Mouse (Mus musculus) embryo, embryonic 9.5 days (tissue): ENCODE data around the gene Spice1.

Experiments used
- DNase-seq: peaks from one replicate; pipeline ENCODE4 v3.0.0-alpha.2; 2017; ENCODE audit errors: extremely low spot score

The Spice1 gene

GRCm38 (mm10) chr16:44375459-44375858, 28.5 kb downstream of the Spice1 start:
- DNase-seq = no peak

GRCm38 (mm10) chr16:44380006-44380405, 33.1 kb downstream of the Spice1 start:
- DNase-seq = no peak

GRCm38 (mm10) chr16:44381578-44381977, 34.7 kb downstream of the Spice1 start:
- peak; percentile 49 for DNase-seq

- no peak for DNase-seq
Measured at GRCm38 (mm10) chr16:44383549-44383948, 36.6 kb downstream of the Spice1 start.

GRCm38 (mm10) chr16:44384251-44384650, 37.3 kb downstream of the Spice1 start:
- no peak for DNase-seq

- DNase-seq = peak; percentile 35
Measured at GRCm38 (mm10) chr16:44391877-44392548, 45.1 kb downstream of the Spice1 start.

- peak; percentile 90 for DNase-seq
Measured at GRCm38 (mm10) chr16:44394577-44395243, 47.8 kb downstream of the Spice1 start, which contains the start of gene Cfap44. Gene Cfap44, plus strand, starts transcription at chr16:44394796.

GRCm38 (mm10) chr16:44404933-44405332, 58.0 kb downstream of the Spice1 start:
- DNase-seq = no peak

- DNase-seq = no peak
Measured at GRCm38 (mm10) chr16:44407211-44407610, 60.3 kb downstream of the Spice1 start.

GRCm38 (mm10) chr16:44408290-44408689, 61.4 kb downstream of the Spice1 start:
- DNase-seq = no peak

- no peak for DNase-seq
Measured at GRCm38 (mm10) chr16:44410176-44410575, 63.3 kb downstream of the Spice1 start.

GRCm38 (mm10) chr16:44417596-44417995, 70.7 kb downstream of the Spice1 start:
- no peak for DNase-seq

- DNase-seq = no peak
Measured at GRCm38 (mm10) chr16:44421735-44422134, 74.8 kb downstream of the Spice1 start.

- no peak for DNase-seq
Measured at GRCm38 (mm10) chr16:44423499-44423898, 76.6 kb downstream of the Spice1 start.

- DNase-seq = no peak
Measured at GRCm38 (mm10) chr16:44428456-44428855, 81.5 kb downstream of the Spice1 start.

GRCm38 (mm10) chr16:44430021-44430420, 83.1 kb downstream of the Spice1 start:
- DNase-seq = no peak

GRCm38 (mm10) chr16:44434931-44435330, 88.0 kb downstream of the Spice1 start:
- no peak for DNase-seq

- no peak for DNase-seq
Measured at GRCm38 (mm10) chr16:44435481-44435880, 88.6 kb downstream of the Spice1 start.
